Mouse (Mus musculus) cerebellum, postnatal 4 days (tissue): ENCODE results near the gene Stag2.

Experiments used
- DNase-seq, 2 experiments: peaks; one replicate each; pipeline ENCODE4 v3.0.0; 2022; ENCODE audit warnings: low spot score in 2 of 2, mixed read lengths in 1 of 2

The Stag2 gene

GRCm38 (mm10) chrX:42148788-42149556, at the start of gene Stag2:
TSS of gene Stag2 (plus strand) at chrX:42149317.
- peak; percentile 67 to 90 for DNase-seq

DNA sequence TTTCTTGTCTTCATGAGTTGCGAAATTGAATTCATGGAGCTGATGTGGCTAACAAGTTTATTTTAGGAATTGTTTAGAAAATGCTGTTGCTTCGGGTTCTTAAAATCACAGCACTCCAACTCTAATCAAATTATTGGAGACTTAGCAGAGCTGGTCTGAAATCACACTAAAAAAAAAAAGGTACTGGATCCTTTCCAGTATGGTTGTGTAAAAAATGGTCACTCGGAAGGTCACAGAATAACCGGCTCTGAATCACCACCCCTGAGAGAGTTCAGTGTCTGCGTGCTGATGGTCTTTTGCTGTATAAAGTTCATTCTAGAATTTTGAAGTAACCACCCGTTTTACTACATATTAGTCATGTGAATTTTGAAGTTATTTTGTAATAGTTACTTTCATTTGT, 42.0 kb upstream of the Stag2 start:
- no peak for DNase-seq

- no peak for DNase-seq
Observed at GRCm38 (mm10) chrX:42110585-42110984, 38.5 kb upstream of the Stag2 start.

DNA sequence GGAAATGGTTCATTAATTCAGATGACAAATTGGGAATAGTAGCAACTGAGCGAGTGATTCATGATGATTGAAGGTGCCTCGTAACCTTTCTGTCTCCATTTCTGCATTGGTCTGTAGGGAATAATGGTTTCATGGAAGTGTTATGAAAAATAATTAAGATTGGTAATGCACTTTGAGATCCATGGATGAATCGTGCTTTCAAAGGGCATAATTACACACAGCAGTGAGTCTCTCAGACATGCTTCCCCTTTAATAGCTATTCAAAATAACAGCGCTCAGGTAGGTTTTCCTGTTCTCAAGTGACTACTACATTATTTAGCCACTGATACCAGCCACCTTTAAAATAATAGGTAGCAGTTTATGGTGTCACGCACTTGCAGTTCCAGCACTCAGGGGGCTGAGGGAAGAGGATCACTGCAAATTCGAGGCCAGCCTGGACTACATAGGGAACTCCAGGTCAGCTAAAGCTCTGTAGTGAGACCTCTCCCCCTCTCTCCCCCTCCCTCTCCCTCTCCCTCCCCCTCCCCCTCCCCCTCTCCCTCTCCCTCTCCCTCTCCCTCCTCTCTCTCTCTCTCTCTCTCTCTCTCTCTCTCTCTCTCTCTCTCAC, 29.6 kb upstream of the Stag2 start:
- DNase-seq = no peak

DNA sequence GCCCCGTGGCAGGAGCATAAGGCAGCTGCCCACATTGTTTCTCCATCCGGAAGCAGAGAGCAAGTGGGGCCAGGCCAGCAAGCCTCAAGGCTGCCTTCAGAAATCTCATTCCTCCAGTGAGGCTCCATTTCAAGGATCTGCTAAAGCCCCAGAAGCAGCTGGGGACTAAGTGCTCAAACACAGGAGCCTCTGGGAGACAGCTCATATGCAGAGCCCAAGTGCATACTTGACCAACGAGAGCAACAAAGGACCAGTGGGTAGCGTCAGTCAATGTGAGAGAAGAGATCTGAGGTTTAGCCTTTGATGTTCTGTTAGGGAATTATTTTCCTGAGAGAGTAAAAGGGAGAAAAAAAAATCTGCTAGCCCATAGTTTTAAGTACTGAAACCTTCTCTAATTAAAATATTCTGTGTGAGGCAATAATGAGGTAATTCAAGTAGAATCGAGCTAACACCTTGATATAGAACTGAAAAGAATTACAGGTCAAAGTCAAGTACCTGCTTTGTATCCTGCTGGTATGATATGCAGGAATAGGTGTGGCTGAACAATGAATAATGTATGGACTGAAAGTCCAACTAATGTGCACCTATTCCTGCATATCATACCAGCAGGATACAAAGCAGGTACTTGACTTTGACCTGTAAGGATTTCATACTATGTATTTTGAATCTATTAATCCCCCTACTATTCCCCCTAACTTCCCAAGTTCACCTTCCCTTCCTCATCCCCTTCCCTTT, 24.0 kb upstream of the Stag2 start:
- DNase-seq = no peak

DNA sequence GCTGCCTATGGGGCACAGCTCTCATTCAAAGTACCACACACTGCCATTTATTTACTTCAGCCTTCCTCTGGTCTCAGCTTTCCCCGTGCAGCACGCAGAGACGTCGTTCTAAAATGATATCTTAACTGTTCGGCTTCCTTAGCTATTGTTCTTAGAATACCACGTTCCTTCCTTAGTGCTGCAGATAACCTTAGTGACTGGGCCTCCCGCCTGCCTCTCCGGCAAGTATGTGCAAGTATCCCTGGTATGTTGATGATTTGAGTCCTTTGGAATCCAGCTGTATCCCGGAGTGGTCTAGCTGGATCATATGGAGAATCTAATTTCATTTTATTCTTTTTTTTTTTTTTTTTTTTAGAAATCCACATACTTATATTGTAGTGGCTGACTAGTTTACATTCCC, 9.2 kb upstream of the Stag2 start:
- DNase-seq = no peak

DNA sequence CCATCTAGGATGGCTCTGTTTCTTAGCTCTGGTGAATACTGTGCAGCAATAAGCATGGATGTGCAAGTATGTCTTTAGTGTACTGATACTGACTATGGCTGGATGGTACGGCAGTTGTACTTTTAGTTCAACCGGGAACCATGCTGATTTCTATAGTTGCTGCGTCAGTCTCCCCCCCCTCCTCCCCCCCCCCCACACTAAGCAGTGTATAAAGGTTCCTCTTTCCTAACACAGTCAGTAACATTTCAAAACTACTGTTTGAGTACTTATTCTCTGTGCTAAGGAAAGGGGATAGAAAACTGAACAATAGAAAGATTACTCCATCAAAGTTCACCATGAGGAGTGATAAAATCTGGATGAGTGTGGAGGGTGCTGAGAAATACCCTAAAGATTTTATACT, 6.5 kb upstream of the Stag2 start:
- DNase-seq = no peak

DNA sequence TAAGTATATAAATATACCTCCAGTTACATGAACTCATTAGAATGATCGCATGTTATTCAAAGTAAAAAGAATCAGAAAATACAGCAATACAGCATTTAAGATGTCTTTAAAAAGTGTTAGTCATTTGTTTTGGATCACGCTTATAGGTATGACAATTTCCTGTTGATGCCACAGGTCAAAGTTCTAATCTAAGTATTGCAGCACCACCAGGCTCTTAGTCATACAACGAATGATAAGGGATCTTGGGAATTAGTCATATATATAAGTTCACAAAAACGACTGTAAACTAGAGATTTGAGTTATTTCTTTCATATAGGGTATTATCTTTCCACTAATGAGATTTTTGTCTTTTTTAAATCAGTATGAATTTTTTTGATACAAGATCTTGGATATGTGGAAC, 5.1 kb upstream of the Stag2 start:
- no peak for DNase-seq

DNA sequence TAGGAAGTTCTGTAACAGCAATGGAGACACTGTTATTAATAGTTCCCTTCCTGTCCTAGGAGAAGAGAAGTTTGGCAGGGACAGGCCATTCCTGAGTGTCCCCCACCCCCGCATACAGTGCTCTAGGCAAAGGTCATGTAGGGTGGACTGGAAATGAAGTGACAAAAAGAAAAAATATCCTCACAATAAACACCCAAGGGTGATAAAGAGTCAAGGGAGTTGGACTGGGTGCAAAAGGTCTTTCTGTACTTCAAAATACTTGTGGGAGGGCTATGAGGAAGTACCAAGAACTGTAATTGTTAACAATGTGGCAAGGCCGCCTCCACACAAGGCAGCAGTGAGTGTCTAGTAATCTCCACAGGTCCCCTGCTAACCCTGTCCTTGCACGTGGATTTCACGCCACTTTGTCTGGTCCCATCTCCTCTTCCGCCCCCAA, 1.1 kb upstream of the Stag2 start:
- no peak for DNase-seq

GRCm38 (mm10) chrX:42149557-42150345, 634 bp downstream of the Stag2 start:
- DNase-seq = peak; percentile 25 to 45

DNA sequence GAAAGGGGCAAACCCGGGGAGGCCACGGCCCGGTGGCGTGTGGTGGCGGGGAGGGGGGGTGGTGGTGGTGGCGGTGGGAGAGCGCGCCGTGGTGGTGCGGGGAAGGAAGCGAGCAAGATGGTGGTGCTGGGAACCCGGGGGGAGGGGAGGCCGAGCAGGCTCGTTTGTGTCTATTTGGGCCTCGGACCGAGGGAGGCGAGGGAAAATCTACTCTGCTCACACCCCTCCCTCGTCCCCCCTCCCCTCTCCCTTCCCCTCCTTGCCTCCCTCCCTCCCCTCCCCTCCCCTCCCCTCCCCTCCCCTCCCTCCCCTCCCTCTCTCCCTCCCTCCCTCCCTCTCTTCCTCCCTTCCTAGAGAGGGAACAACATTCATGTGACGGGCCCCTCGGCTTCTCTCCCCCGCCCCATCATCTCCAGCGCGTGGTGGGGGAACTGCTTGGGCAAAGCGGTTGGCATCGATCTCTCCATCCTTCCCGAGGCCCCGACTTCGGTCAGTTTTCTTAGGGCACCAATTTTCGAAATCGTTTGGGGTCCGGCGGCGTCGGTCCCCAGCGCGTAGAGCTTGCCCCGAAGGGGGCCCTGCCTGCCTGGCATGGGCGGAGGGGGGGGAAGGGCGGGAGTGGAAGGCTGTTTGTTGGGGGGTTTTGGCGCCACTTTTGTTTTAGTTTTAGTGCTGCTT, 1.4 kb downstream of the Stag2 start:
- peak; percentile 42 to 74 for DNase-seq

- no peak for DNase-seq
Observed at GRCm38 (mm10) chrX:42151024-42151754, 2.1 kb downstream of the Stag2 start.

- DNase-seq = peak in 1 of 2 experiments; percentile 54
Observed at GRCm38 (mm10) chrX:42151903-42152369, 2.8 kb downstream of the Stag2 start.

DNA sequence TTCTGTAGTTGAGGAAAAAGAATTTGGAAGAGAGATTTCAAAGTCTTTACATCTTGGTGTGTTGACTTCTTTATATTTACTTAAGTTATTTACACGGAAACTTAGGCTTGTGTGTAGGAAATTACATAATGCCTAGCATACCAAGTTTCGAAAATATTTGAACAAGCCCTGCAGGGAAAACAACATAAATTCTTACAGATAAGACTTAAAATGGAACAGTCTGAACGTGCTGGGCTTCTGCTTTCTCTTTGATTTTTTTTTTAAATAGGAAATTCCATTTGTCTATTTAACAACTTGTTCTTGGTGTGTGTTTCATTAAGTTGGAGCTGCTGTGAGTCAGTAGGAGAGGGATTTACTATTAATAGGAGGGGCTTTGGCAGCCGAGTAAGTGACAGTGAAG, 3.9 kb downstream of the Stag2 start:
- DNase-seq = no peak

DNA sequence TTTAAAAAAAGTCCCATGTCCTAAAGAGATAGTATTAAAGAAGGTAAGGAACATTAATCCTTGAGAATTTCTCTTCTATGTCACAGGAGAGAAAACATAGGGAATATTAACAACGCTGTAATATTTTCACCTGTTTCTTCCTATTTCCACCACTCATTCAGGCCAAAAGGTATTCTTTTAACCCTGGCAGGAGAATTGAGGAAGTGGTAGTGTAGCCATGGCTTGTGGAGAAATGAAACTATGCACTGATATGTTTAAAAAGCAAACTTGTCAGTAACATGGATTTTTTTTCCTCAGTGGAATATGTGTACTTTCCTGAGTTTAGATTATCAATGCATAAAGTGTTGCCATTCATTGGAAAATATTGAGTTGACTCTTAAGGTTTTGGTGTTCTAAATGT, 16.3 kb downstream of the Stag2 start:
- DNase-seq = no peak

GRCm38 (mm10) chrX:42170811-42171210, 21.7 kb downstream of the Stag2 start:
- no peak for DNase-seq

GRCm38 (mm10) chrX:42187590-42187989, 38.5 kb downstream of the Stag2 start:
- no peak for DNase-seq

- no peak for DNase-seq
Observed at GRCm38 (mm10) chrX:42188825-42189426, 39.8 kb downstream of the Stag2 start.

GRCm38 (mm10) chrX:42194608-42195007, 45.5 kb downstream of the Stag2 start:
- DNase-seq = no peak

DNA sequence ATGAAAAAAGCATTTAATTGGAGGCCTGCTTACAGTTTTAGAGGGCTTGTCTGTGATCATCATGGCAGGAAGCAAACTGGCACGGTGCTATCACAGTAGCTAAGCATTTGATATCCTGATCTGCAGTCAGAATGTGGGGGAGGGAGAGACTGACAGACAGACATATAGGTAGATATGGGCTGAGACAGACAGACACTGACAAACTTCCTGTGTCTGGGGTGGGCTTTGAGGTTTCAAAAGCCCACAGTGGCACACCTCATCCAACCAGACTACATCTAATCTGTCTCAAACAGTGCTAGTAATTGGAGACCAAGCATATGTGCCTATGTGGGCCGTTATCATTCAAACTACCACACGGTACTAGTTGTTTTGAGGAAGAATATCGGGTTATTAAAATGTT, 53.4 kb downstream of the Stag2 start:
- no peak for DNase-seq
